Mouse (Mus musculus) kidney, postnatal 4 days (tissue): Measurements from ENCODE around the gene Dnajc5.
A peak's percentile ranks its signal among the peaks of the same experiment; 100 is the strongest.

Source experiments
- DNase-seq, 2 experiments: peaks; one replicate each; pipeline ENCODE4 v3.0.0; 2021; ENCODE audit warnings: mixed read lengths in 2 of 2

The Dnajc5 gene

DNA sequence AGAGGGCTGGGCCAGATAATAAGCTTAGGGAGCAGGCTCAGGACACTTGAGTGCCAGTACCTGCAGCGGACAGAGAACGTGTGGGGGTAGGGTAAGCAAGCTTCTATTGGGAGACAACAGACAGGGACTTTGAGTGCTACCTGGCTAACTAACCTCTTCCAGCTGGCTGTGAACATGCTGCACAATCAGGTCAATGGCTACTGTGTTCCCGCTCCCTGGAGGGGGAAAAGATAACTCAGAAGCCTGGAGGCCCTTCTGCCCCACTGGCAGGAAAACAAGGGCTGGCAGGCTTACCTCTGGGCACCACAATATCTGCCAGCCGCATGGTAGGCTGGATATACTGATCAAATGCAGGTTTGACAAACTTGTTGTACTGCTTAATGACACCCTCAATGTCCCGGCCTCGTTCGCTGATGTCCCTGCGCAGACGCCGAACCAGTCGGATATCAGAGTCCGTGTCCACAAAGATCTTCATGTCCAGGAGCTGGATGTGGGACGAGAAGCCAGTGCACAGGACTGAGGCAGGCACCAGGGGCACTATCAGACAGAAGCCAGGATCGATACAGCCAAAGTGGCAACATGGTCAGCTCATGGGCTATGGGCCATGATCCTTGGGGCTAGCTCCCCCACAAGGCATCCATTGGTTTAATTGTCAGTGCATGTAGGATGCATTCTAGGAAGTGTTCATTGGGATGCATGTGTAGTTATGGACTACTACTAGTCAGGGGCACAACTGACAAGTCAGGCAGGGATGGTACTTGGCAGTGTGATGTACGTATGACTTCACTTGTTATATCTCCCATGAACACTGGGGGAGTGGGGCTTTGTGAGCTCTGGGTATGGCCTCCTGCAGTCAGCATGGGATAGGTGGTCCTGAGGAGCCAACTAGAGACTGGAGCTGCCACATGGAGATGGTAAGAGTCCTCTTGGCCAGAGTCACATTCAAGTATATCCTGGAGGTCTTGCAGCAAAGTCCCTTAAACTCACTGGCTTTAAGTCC, 52.9 kb downstream of the Dnajc5 start:
- DNase-seq, result no peak

DNA sequence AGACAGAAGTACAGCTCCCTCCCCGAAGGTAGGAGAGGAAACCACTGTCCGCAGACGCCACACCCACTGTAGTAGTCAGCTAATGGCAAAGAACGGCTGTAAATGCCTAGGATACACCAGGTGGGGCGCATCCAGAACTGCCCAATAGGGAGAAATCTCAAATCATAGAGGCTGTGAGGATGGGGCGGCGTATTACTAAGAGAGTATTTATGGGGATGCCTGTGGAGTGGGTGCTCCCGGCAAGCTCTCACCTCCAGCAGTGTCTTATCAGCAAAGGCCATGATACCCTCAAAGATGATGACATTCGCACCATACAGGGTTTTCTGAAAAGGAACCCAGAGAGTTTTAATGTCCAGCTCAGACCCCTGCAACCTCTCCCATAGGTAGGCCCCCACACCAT, 53.7 kb downstream of the Dnajc5 start:
- DNase-seq, result no peak

DNA sequence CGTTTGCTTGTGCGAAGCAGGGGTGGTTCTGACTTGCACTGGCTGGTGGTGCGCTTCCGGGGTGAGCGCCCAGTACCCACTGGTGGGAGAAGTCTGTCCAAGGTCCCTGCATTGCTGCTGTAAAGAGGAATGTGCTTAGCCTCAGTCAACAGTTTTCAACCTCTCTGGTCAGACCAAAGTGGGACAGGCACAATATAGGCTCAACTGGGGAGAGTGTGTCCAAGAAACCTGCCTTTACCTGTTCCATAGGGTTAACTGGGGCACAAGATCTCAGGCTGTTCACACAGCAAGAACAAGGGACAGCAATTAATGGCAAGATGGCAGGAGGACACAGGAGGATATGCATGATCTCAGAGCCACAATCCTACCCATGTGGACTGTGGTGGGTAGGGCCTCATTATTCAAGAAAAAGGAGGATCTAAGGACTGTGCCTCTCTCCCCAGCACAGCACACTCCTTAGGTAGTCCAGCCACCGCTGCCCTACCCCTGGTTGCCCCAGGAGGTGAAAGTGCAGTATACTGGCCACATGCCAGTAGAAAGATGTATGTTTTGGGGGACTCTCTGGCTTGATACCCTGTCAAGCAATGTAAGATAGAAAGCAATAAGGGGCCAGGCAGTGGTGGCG, 54.7 kb downstream of the Dnajc5 start:
- DNase-seq, result no peak

DNA sequence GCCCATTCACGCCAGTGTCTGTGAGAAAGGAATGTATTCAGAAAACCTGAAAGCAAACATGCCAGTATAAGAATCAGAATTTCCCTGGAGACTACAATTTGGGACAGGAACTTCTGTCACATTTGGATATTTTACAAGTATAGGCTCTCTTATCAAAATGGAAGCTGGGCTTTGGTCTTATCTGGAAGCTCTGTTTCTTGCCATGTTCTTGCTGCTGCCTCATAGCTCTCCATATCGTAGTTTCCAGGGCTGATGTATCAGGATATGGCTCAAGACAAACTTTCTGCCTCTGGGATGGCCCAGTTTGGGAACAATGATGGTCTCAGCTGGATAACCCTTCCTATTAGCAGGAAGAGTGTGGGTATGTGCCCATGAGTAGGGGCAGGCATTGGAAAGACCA, 56.3 kb downstream of the Dnajc5 start:
- DNase-seq, result no peak

DNA sequence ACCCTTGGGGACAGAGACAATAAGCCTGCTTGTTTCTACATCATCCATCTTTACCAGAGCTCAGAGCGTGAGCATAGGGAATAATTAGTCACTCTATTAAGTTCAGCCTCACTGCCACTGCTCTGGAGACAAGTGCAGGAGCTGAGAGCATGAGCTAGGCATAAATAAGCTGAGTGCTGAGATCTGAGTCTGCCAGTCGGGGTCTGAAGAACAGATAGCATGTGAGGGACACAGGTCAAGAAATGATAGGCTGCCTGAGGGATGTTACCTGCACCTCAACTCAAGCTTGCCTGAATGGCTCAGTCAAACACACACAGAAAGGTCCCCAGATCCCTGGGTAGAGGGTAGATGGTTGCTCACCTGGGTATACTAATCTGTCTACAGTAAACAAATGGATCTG, 56.8 kb downstream of the Dnajc5 start:
- DNase-seq, result no peak

DNA sequence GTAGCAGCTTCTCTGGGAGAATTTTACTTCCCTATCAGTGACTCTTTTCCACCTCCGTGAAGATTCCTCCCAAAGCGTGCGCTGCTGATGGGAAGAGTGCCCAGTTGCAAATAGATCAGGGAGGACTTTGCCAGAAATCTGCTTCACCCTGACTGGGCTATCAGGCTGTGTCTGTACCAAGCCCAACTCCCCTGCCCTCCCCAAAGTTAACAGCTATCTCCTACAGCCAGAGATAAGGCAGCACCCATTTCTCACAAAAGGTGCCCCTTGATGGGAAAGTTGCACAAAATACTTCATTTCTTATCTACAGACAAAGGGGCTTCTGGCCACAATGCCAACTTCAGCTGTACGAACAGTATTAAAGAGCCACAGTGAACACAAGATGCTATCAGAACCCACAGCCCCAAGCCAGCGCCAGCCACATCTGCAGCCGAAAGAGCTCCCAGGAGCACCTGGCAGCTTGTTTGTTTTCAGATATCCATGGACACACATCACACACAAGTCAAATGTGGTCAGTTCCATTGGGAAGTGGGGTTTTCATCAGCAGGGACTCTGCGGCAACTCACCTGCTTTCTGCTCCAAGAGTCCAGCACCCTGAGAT, 57.8 kb downstream of the Dnajc5 start:
- no peak for DNase-seq

DNA sequence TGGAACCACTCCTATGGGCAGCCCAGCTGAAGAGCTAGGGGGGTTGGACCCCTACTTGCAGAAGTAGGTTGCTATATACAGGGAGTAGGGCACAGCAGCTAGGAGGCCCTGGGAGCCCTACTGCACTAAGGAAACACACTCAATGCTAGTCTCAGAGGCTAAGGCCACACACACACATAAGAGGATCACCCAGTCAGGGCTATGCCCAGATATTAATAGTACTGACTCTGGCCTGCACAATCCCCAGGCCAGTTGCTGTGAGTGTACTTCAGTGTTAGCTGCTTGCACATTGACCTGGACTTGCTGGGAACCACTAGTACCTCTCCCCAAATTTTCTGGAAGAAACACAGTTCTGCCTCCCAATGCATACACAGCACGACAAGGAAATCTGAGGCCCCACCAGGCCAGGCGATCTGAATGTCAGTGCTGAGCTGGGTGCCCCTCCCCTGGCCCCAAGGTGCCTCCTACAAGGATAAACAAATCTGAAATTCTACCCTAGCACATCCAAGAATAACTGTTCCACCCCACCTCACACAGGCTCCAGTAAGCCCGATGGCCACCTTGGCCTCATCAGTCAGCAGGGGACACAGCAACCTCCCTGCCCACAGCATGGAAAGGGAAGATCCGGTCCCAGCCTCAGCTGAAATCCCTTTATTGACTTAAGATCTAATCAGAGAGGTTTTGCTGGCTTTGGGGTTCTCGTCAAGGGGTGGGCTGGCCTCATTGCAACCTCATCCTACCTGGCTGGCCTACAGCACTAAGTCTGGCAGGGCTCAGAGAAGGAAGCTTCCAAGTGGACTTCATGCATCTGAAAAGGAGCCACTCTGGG, 58.7 kb downstream of the Dnajc5 start:
- DNase-seq, result peak in 1 of 2 experiments; percentile 37

DNA sequence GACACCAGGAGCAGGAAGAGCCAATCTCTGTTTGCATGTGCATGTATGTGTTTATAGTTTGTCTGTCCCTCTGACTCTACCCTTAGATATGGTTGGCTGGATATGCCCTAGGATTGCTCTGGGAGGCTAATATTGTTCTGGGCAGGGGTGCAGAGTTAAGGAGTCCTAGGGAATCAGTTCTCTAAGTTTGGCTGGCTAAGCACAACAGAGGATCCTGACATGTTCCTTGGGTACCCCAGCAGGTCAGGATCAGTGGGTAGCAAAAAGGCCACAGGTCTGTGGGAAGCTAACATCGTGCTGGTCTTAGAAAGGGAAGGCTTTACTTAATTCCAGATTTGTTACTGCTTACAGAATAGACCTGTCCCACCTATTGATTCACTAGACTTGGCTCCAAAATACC, 59.4 kb downstream of the Dnajc5 start:
- no peak for DNase-seq

DNA sequence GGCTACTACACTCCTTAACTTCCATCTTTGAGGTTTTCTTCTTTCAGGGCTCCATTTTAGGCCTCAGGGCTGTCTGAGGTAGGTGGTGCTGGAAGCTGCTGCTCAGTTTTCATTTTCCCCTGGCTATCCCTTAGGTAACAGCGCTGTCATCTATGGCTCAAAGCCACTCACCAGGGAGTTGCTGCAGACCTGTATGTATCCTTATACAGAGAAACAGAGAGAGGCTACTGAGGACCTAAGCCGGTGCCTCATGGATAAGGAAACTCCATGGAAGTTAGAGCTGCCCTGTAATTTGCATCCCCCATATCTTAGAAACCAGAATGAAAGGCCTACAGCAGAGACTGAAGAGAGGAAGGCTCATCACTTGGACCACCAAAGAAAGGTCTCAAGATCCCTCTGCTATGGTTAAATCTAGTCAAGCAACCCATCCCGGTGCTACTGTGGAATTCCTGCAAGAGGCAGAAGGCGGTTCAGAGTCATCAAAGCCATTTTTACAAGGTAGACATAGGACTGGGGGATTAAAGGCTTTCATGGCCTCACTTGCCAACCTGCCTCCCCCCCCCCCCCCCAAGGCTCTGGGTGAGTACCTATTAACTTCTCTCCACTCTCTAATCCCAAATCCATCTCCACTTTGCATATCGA, 60.0 kb downstream of the Dnajc5 start:
- no peak for DNase-seq

DNA sequence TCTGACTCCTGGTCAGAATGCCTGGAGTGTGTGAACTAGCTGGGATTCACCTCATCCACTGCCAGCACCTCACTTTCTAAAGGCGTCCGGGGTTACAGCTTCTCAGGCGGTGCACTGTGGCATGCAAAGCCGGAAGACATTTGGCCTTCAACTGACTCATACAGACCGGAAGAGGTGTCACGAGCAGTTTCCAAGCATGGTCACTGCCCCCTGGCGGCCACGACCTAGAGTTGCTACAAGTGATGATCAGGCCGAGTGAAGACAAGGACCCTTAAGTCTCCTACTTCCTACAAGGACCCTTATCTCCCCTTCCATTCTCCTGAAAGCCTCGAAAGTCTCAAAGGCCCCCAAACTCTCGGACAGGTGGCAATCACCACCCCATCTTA, 60.7 kb downstream of the Dnajc5 start:
- DNase-seq, result peak; percentile 83 to 90

DNA sequence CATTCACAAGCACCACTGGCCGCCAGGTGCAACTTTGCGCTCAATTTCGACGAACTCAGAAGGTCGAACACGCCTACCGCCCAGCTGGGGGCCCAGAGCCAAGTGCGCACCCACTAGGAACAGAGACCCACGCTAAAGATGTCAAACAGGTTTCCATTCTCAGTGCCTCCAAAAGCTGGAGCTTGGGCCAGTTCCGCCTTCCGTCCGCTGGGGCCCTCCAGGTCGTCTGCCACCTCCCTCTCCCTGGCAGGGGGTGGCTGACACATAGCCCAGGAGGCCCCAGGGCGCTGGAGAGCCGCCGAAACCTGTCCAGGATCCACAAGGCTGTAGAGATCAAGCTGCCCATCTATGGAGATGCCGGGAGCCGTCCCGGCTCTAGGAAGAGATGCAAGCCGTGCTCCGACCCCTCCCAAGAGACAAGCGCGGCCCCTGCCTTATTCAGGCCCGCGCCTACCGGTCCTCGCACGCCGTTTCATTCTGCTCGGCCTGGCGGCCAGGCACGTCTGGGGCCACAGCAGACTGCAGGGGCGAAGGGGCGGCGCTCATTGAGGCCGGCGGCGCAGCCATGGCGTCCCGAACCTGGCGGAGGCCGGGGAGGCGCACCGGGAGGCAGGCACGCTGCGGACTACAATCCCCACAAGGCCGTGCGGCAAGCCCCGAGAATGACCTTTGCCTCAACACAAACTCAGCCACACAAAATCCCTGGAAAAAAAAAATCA, 61.3 kb downstream of the Dnajc5 start:
- DNase-seq, result peak; percentile 90 to 92

DNA sequence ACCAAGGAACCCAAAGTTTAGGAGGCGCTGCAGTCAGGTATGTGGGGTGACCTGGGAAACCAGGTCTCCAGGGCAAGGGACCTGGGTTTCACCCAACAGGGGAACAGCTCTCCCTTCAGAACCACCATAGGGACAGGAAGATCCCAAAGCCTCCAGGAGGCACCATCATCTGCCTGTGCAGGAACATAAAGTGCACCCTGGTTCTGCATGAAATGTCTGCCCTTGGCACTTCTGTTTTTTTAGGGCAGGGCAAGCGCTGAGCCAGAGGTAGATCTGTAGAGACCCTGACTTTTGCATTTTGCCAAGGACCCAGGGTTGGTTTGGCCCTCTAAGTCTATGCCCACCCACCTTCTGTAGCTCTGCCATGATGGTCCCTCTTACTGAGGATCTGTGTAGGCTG, 62.1 kb downstream of the Dnajc5 start:
- peak in 1 of 2 experiments; percentile 7 for DNase-seq

DNA sequence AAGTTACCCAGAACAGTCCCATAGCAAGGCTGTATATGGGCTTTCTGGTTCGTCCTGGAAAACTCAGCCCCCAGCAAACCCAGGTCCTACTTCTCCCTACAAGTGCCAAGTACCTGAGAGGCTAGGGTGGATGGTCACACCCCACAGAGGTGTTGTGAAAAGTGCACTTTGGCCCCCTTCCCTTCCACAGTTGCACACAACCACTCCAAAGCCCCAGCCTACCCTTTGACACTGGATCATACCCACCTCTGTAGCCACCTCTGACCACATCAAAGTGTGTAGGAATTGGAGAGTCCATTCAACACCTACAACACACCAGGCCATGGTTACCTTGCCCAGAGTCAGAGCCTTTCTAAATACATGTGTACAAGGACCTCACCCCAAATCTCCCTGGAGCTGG, 62.7 kb downstream of the Dnajc5 start:
- DNase-seq, result peak in 1 of 2 experiments; percentile 2

DNA sequence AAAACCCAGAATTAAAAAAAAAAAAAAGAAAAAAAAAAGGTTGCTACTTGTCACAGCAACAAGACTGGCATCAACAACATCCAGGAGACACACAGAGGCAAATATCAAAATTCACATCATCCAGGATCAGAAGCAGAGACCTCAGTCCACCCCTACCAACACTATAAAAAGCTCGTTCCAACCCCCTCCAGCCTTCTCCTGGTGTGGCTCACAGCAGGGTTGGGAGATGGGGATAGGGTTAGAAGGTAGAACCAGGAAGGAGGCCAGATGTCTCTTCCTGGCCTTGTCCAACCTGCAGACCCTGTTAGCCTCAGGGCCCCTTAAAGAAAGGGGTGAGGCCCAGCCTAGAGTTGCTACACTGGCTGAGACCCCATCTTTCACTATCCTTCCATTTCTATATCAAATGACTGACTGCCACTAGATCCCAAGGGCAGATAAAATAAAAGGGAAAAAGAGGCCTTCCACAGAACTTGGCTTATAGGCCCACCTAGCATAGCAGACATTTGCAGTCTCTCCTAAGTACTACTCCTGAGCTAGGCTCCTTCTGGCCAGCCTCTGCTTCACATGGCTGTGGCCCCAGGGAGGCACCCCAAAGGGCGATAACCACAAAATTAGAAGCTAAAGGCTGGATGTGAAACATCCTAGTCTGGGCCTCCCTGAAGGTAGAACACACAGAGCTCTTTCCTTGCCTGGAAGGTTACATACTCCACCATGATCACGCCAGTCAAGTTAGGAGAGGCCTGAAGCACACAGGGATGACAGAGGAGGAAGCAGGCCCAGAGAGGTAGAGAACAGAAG, 63.4 kb downstream of the Dnajc5 start:
- DNase-seq, result peak in 1 of 2 experiments; percentile 1

DNA sequence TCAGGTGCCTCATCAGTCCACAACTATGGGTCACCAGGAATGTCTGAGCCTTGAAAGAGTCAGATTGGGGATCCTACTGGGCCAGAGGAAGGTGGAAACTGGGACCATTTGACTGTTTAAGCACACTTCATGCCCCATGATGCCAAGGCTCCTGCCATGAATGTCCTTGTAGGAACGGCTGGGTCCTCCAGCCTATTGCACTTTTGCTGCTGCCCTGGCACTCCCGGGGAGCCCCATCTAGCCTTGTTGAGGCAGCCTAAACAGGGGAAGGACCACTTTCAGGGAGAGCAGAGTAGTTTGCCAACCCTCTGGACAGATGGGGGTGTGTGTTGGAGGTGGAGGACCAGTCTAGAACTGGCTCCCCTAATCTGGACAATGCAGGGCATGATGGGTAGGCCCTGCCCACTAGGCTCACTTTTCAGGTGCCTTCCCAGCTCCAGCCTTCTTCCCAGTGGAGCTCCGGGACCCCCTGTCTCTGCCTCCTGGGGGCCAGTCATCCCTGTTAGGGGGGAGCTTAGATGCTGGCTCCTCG, 64.2 kb downstream of the Dnajc5 start, which contains the start of gene Uckl1:
Gene Uckl1, minus strand, starts transcription at position 482 of the 532 bp plus-strand sequence.
- DNase-seq, result peak in 1 of 2 experiments; percentile 1

DNA sequence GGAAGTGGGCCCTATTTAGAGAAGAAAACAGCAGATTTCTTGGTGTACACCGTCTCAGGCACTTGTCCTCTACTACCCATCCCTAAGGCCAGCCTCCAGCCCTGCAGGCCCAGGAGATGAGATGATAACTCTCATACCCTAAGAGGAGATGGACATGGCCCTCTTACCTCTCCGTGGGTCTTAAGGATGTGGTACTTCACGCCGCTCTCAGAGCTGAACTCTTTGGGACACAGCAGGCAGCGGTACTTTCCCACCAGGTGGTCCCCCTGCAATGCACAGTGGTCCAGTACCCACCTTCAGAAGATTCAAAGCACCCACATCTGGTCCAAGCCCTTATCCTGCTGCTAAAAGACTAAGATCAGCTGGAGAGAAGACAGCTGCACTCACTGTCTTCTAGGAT, 65.2 kb downstream of the Dnajc5 start:
- peak in 1 of 2 experiments; percentile 1 for DNase-seq

DNA sequence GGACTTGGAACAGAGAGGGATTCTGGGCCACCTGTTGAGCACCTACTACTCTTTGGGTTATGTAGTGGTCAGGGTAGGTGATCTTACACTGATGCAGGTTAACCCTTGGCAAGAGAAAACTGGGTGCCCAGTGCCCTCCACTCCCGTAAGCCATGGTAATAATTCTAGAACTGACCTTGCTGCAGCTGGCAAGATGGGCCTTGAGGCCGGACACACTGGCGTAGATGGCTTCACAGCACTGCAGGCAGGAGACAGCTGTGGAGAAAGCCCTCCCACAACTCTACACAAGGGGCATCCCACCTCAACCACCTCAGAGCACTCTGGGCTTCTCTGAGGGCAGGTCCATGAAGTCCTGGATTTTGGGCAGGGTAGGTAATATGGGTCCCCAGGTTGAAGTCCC, 65.8 kb downstream of the Dnajc5 start:
- no peak for DNase-seq

DNA sequence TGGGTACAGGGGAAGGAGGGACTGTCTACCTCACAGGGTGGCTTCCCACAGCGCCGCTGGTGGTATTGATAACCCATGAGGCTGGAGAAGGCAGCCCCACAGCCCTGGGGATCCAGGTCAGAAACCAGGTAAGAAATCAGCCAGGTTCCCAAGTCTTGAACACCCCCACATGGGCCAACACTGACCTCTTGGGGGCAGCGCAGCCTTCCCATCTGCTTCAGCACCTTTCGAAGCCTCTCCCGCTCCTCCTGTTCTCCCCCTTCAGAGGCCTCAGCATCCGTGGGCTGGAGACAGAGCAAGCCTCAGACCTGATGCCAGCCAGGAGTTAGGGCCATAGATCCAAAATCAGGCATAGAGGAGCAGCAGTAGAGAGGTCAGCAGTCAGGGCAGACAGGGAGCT, 67.5 kb downstream of the Dnajc5 start:
- peak in 1 of 2 experiments; percentile 28 for DNase-seq

DNA sequence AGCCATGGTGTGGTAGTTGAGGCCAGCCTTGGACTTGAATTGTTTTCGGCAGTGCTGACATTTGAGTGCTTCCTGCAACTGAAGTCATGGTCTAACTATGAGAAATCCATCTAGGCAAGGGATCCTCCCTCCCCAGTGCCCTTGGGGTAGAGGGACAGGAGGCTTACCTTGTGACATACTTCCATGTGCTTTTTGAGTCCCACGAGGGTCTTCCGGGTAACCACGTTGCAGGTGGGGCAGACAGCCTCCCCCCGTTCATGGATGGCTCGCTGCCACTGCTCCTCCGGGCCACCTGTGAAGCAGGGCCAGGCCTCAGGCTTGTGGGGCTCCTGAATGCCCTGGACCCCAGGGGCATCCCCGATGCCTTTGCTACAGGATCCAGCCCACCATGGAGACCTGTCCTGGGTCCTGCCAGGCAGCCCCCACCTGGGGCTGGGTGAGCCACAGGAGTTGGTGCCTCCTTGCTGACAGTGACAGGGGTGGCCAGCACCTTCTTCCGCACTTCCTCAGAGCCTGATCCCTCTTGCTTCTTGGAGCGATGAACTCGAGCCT, 68.0 kb downstream of the Dnajc5 start:
- peak in 1 of 2 experiments; percentile 2 for DNase-seq
